Mouse (Mus musculus): Measurements from ENCODE around the gene Zfp275. TPM values are rescaled to one million over a fixed set of nuclear protein-coding genes. Genes with fewer than 3 reads are reported as not detected.

Gene Zfp275
- total RNA-seq, 1 experiment: 12.4 TPM

GRCm38 (mm10) chrX:73400951-73401350, 58.5 kb downstream of the Zfp275 start:
- in situ Hi-C loops (cut with MboI; ENCODE audit: low sequenced_read_pairs in 2 of 2, unreplicated experiment in 2 of 2): no loop called here
- no peak overlapping the region for H3K27ac ChIP-seq (ENCODE audit: insufficient read depth, low read depth, low read length, poor library complexity, severe bottlenecking)
- no peaks in the 10 kb centered on the region for H3K9me3 ChIP-seq (ENCODE audit: control insufficient read depth, insufficient read depth, low read depth, low read length)
- peak overlapping the region; percentile 7; the same call in 1 of the 2 replicates for H3K9ac ChIP-seq (ENCODE audit: insufficient read depth, low read depth, low read length, poor library complexity, severe bottlenecking)
- no peaks in the 10 kb centered on the region for H3K36me3 ChIP-seq (ENCODE audit: control insufficient read depth, insufficient read depth, low read length, poor library complexity, severe bottlenecking)
- H3K4me3 ChIP-seq (ENCODE audit: insufficient read depth in 1 of 2, low read depth in 1 of 2, low read length in 2 of 2, poor library complexity in 1 of 2, severe bottlenecking in 1 of 2): peak overlapping the region; percentile 48 to 61
- no peaks in the 10 kb centered on the region; a peak in 1 of 4 replicates for H3K4me1 ChIP-seq (ENCODE audit: control insufficient read depth in 2 of 2, insufficient read depth in 2 of 2, low read length in 2 of 2, poor library complexity in 1 of 2)
- TF ChIP-seq HCFC1 (IDR thresholded peaks at IDR 0.05; ENCODE audit: borderline replicate concordance, insufficient read depth, low read length) (no peak), MAFK (IDR thresholded peaks at IDR 0.05; ENCODE audit: insufficient read depth, low read depth, low read length) (no peak), CHD2 (IDR thresholded peaks at IDR 0.05; ENCODE audit: low read depth, low read length) (no peak), ZNF384 (IDR thresholded peaks at IDR 0.05; ENCODE audit: low read depth, low read length) (no peak), ZC3H11A (IDR thresholded peaks at IDR 0.05; ENCODE audit: borderline replicate concordance, low read depth, low read length) (no peak)
- no peak for DNase-seq (ENCODE audit: low read depth, low spot score)

- Histone ChIP-seq H3K9ac (ENCODE audit: insufficient read depth, low read depth, low read length, poor library complexity, severe bottlenecking) (no peak overlapping the region), H3K27ac (ENCODE audit: insufficient read depth, low read depth, low read length, poor library complexity, severe bottlenecking) (no peak overlapping the region), H3K36me3 (ENCODE audit: control insufficient read depth, insufficient read depth, low read length, poor library complexity, severe bottlenecking) (no peaks in the 10 kb centered on the region), H3K9me3 (ENCODE audit: control insufficient read depth, insufficient read depth, low read depth, low read length) (no peaks in the 10 kb centered on the region), H3K4me3 (ENCODE audit: insufficient read depth in 1 of 2, low read depth in 1 of 2, low read length in 2 of 2, poor library complexity in 1 of 2, severe bottlenecking in 1 of 2) (peak overlapping the region; percentile 48 to 61; a peak in 3 of 4 replicates), H3K4me1 (ENCODE audit: control insufficient read depth in 2 of 2, insufficient read depth in 2 of 2, low read length in 2 of 2, poor library complexity in 1 of 2) (no peaks in the 10 kb centered on the region; a peak in 1 of 4 replicates)
- TF ChIP-seq MAFK (IDR thresholded peaks at IDR 0.05; ENCODE audit: insufficient read depth, low read depth, low read length) (no peak), CHD2 (IDR thresholded peaks at IDR 0.05; ENCODE audit: low read depth, low read length) (no peak), ZC3H11A (IDR thresholded peaks at IDR 0.05; ENCODE audit: borderline replicate concordance, low read depth, low read length) (no peak), HCFC1 (IDR thresholded peaks at IDR 0.05; ENCODE audit: borderline replicate concordance, insufficient read depth, low read length) (no peak), ZNF384 (IDR thresholded peaks at IDR 0.05; ENCODE audit: low read depth, low read length) (no peak)
- no peak for DNase-seq (ENCODE audit: low read depth, low spot score)
- in situ Hi-C loops (cut with MboI; ENCODE audit: low sequenced_read_pairs in 2 of 2, unreplicated experiment in 2 of 2): no loop called here
Measured at GRCm38 (mm10) chrX:73401616-73402015, 59.2 kb downstream of the Zfp275 start.

Other genes starting within 250 kb of the Zfp275 start
- gene Xlr3a, start 245.5 kb upstream of the Zfp275 start, total RNA-seq (2012; rRNA removed): 9.6 and 28.8 TPM in 2 replicates
- 0.32 and 1.7 TPM in 2 replicates for gene Gm14685, start 225.6 kb upstream of the Zfp275 start, total RNA-seq (2012; rRNA removed)
- gene Xlr5b, start 193.8 kb upstream of the Zfp275 start, total RNA-seq (2012; rRNA removed): 0.37 and 3.9 TPM in 2 replicates
- 0.21 and 0.58 TPM in 2 replicates for gene DXBay18, start 193.2 kb upstream of the Zfp275 start, total RNA-seq (2012; rRNA removed)
- not detected in 2 replicates for gene Spin2d, start 165.6 kb upstream of the Zfp275 start, total RNA-seq (2012; rRNA removed)
- gene Xlr3b, start 150.4 kb upstream of the Zfp275 start, total RNA-seq (2012; rRNA removed): 4.0 and 16.6 TPM in 2 replicates
- 0.58 and 6.6 TPM in 2 replicates for gene Xlr4b, start 128.3 kb upstream of the Zfp275 start, total RNA-seq (2012; rRNA removed)
- gene F8a, start 114.3 kb upstream of the Zfp275 start, total RNA-seq (2012; rRNA removed): 1.9 and 2.6 TPM in 2 replicates
- gene Xlr4c, start 99.5 kb upstream of the Zfp275 start, total RNA-seq (2012; rRNA removed): 0.90 and 7.6 TPM in 2 replicates
- gene Xlr3c, start 77.2 kb upstream of the Zfp275 start, total RNA-seq (2012; rRNA removed): 1.4 and 8.9 TPM in 2 replicates
- 0.42 and 7.0 TPM in 2 replicates for gene Xlr5a, start 49.6 kb upstream of the Zfp275 start, total RNA-seq (2012; rRNA removed)
- 0.42 and 7.1 TPM in 2 replicates for gene Xlr5c, start 49.6 kb upstream of the Zfp275 start, total RNA-seq (2012; rRNA removed)
- not detected in 2 replicates for gene Gm45015, start 5.8 kb upstream of the Zfp275 start, total RNA-seq (2012; rRNA removed)
- 6.2 and 15.6 TPM in 2 replicates for gene Gm18336, start 56.1 kb downstream of the Zfp275 start, total RNA-seq (2012; rRNA removed)
- gene Zfp92, start 68.5 kb downstream of the Zfp275 start, total RNA-seq (2012; rRNA removed): 0.04 and 0.05 TPM in 2 replicates
- gene Trex2, start 92.7 kb downstream of the Zfp275 start, total RNA-seq (2012; rRNA removed): 0.27 and 0.37 TPM in 2 replicates
- gene Haus7, start 116.4 kb downstream of the Zfp275 start, total RNA-seq (2012; rRNA removed): 29.4 and 31.1 TPM in 2 replicates
- gene Bgn, start 141.0 kb downstream of the Zfp275 start, total RNA-seq (2012; rRNA removed): 3.5 and 12.0 TPM in 2 replicates
- gene Atp2b3, start 160.5 kb downstream of the Zfp275 start, total RNA-seq (2012; rRNA removed): 0.04 and 0.26 TPM in 2 replicates

Measured in ES-E14 (cell line).